8 mouse cellular contexts compared by ENCODE assay signal in the genomic region with DNA sequence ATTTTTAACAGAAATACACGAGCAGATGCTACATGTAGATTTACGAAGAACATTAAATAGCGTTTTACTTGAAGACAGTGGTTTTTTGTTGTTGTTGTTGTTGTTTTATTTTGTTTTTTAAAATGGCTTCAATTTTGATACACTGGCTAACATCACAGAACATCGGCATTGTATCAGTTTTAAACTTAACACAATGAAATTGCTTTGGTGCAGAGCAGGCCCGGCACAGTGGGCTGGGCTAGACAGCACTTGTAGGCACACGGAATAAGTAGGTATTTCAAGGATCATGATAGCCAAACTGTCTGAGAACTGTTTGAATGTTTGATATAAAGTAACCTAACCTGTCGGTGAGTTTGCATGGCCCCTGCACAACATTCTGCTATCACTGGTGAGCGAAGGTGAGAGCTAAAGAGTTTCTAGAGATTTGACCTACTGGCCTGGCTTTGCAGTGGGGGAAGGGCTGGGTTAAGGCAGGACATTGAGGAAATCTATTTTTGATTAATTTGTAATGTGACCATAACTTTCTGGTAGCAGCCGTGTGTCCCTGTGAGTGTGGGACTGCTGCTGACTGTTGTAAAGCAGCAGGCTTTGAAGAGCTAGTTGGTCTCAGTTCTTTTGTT. TPM values are rescaled to one million over a fixed set of nuclear protein-coding genes. Genes with fewer than 3 reads are reported as not detected.
A peak's percentile ranks its signal among the peaks of the same experiment; 100 is the strongest.
DNase-seq lines count a peak whose midpoint lies in the region; ATAC-seq and TF ChIP-seq lines count a peak whose summit lies in the region.

No protein-coding gene starts in this region.

- TF ChIP-seq CTCF in embryonic fibroblast, embryonic 13.5 days (IDR thresholded peaks at IDR 0.05; ENCODE audit: borderline replicate concordance, insufficient read depth, low read length) = no peak

- TF ChIP-seq POLR2A in embryonic fibroblast, embryonic 13.5 days (IDR thresholded peaks at IDR 0.05; ENCODE audit: low read depth, low read length) = no peak

- DNase-seq in lung, postnatal 36 days = no peak
- no peak for DNase-seq in frontal cortex, adult 2 months (ENCODE audit: extremely low spot score in 1 of 2, low spot score in 1 of 2)
- DNase-seq in gastrocnemius, adult 18-20 months (ENCODE audit: low spot score) = no peak
- no peak for DNase-seq in kidney, adult 8-10 months

- no peak for ATAC-seq in lung, embryonic 16.5 days (ENCODE audit: low read depth)
- no peak for ATAC-seq in hindbrain, embryonic 15.5 days (ENCODE audit: low FRiP score, low read depth)
- 0 out of 2 replicates have a peak, but pooled peaks have one; percentile 4 for ATAC-seq in neural tube, embryonic 15.5 days (ENCODE audit: low FRiP score)

- H3K9me3 ChIP-seq in lung, embryonic 16.5 days (ENCODE audit: control insufficient read depth, low read length) = no peaks in the 10 kb centered on the region
- no peaks in the 10 kb centered on the region for H3K9me3 ChIP-seq in hindbrain, embryonic 15.5 days
- no peaks in the 10 kb centered on the region for H3K9me3 ChIP-seq in neural tube, embryonic 15.5 days (replicated peaks)

- H3K4me3 ChIP-seq in lung, embryonic 16.5 days (ENCODE audit: low read length) = peak overlapping the region; percentile 40
- peak overlapping the region; percentile 2; the same call in 1 of the 2 replicates for H3K4me3 ChIP-seq in embryonic fibroblast, embryonic 13.5 days (ENCODE audit: insufficient read depth, low read length)
- peak overlapping the region; percentile 63 for H3K4me3 ChIP-seq in hindbrain, embryonic 15.5 days
- peak overlapping the region; percentile 59 for H3K4me3 ChIP-seq in neural tube, embryonic 15.5 days (replicated peaks)

- peak overlapping the region; percentile 76 for H3K4me2 ChIP-seq in lung, embryonic 16.5 days (ENCODE audit: low read depth, low read length)
- peak overlapping the region; percentile 68 for H3K4me2 ChIP-seq in hindbrain, embryonic 15.5 days
- peak overlapping the region; percentile 67 for H3K4me2 ChIP-seq in neural tube, embryonic 15.5 days

- no peaks in the 10 kb centered on the region for H3K36me3 ChIP-seq in lung, embryonic 16.5 days (ENCODE audit: control insufficient read depth, insufficient read depth, low read length)
- H3K36me3 ChIP-seq in hindbrain, embryonic 15.5 days = no peaks in the 10 kb centered on the region
- no peaks in the 10 kb centered on the region for H3K36me3 ChIP-seq in neural tube, embryonic 15.5 days

- peaks cover 22% of the 10 kb centered on the region for H3K4me1 ChIP-seq in lung, embryonic 16.5 days (replicated peaks; ENCODE audit: control insufficient read depth, insufficient read depth, low read length)
- no peaks in the 10 kb centered on the region; the same call in none of the 2 replicates for H3K4me1 ChIP-seq in embryonic fibroblast, embryonic 13.5 days (ENCODE audit: control insufficient read depth, insufficient read depth, low read length)
- peaks cover 33% of the 10 kb centered on the region for H3K4me1 ChIP-seq in hindbrain, embryonic 15.5 days (replicated peaks)
- peaks cover 29% of the 10 kb centered on the region for H3K4me1 ChIP-seq in neural tube, embryonic 15.5 days

- 43% methylated on average over 9 of the region's 9 CpGs for WGBS in lung, embryonic 16.5 days
- 35% methylated on average over 9 of the region's 9 CpGs for WGBS in hindbrain, embryonic 15.5 days
- WGBS in neural tube, embryonic 15.5 days = 34% methylated on average over 9 of the region's 9 CpGs

- H3K27ac ChIP-seq in lung, embryonic 16.5 days (ENCODE audit: low read length) = peak overlapping the region; percentile 25; the same call in 1 of the 2 replicates
- peak overlapping the region; percentile 44; the same call in 1 of the 2 replicates for H3K27ac ChIP-seq in embryonic fibroblast, embryonic 13.5 days (ENCODE audit: insufficient read depth, low read length)
- H3K27ac ChIP-seq in hindbrain, embryonic 15.5 days (replicated peaks) = peak overlapping the region; percentile 98
- H3K27ac ChIP-seq in neural tube, embryonic 15.5 days (replicated peaks) = peak overlapping the region; percentile 96

- H3K27me3 ChIP-seq in lung, embryonic 16.5 days (ENCODE audit: control insufficient read depth, insufficient read depth, low read depth, low read length) = no peaks in the 10 kb centered on the region
- H3K27me3 ChIP-seq in hindbrain, embryonic 15.5 days = no peaks in the 10 kb centered on the region
- no peaks in the 10 kb centered on the region for H3K27me3 ChIP-seq in neural tube, embryonic 15.5 days (replicated peaks)

- H3K9ac ChIP-seq in lung, embryonic 16.5 days (ENCODE audit: low read length) = peak overlapping the region; percentile 58
- H3K9ac ChIP-seq in hindbrain, embryonic 15.5 days = peak overlapping the region; percentile 90
- peak overlapping the region; percentile 71 for H3K9ac ChIP-seq in neural tube, embryonic 15.5 days (replicated peaks)

RNA-seq across cellular contexts. Expression of gene St7, which starts 57.4 kb away (rescaled TPM):
- polyA plus RNA-seq in lung, embryonic 16.5 days (2015; fragmentation: Nextera tagmentation; extraction: Ambion mirVana) = 39.3 and 40.5 TPM in 2 replicates
- 20.0 and 23.0 TPM in 2 replicates for polyA plus RNA-seq in embryonic fibroblast, embryonic 13.5 days (2011; ENCODE audit: insufficient read length, low read depth, missing spikeins)
- polyA plus RNA-seq in hindbrain, embryonic 15.5 days (2015; fragmentation: Nextera tagmentation; extraction: Ambion mirVana) = 49.1 and 54.8 TPM in 2 replicates
- 53.8 and 59.2 TPM in 2 replicates for polyA plus RNA-seq in neural tube, embryonic 15.5 days (2015; fragmentation: Nextera tagmentation; extraction: Ambion mirVana)
- 27.1 and 28.4 TPM in 2 replicates for polyA plus RNA-seq in frontal cortex, adult 2 months (2012; rRNA removed)
- 10 to 100 TPM; 12.5 to 14.2 TPM for total RNA-seq in gastrocnemius, adult 18-20 months (2021)

Comparison
In these comparisons a context has a peak if more than half of its experiments do, and no peak if none do; other contexts are left out.
1. H3K27ac ChIP-seq: peak in every context shown above with its lines; median percentile 98 in hindbrain, embryonic 15.5 days; 96 in neural tube, embryonic 15.5 days; 44 in embryonic fibroblast, embryonic 13.5 days; 25 in lung, embryonic 16.5 days.
2. H3K4me3 ChIP-seq: peak in every context shown above with its lines; median percentile 63 in hindbrain, embryonic 15.5 days; 59 in neural tube, embryonic 15.5 days; 40 in lung, embryonic 16.5 days; 2 in embryonic fibroblast, embryonic 13.5 days.